Mouse (Mus musculus): ENCODE measurements around the gene Nhlrc4. TPM values are rescaled to one million over a fixed set of nuclear protein-coding genes. Genes with fewer than 3 reads are reported as not detected.

Gene Nhlrc4
- total and polyA plus RNA-seq, 2 experiments from 2014 or later = 0.35 to 0.60 TPM

DNA sequence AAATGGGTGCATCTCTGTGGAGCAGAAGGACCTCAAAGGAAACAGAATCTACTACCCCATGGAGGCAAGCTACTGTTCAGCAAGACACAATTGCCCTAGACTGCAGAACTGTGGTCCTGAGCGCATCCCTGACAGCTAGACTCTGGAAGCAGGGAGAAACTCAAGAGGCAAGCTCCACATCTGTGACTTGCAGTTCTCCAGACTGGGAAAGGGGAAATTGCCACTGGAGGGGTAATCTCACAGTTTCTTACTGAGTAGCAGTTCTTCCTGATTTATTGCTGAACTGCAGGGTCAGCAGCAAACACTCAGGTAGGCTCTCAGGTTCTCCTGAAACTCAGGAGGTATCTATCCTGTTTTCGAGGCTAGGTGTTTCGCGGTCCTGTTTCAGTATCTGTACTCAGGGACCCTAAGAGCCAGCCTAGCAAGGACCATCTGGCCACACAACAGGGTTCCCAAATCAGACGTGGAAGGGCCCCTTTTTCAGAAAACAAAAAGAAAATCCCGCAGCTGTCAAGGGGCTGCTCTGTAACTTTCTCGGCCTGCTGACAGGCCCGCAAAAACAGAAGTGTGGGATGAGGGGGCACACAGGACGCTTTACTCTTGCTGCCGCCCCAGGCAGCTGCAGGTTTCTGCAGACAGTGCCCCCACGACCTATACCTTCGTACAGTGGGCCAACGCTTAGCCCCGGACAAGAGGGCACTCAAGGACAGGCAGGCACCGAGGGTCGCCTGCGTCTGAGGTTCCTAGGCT lies 40.0 kb upstream of the Nhlrc4 start:
- 13% methylated on average over 17 of the region's 17 CpGs for WGBS
- peaks cover 4% of the 10 kb centered on the region; the same call in 1 of the 2 replicates for H3K36me3 ChIP-seq (ENCODE audit: insufficient read depth, low read length)
- no peaks in the 10 kb centered on the region for H3K9me3 ChIP-seq (ENCODE audit: low read length)
- H3K4me2 ChIP-seq (ENCODE audit: low read depth, low read length, poor library complexity, severe bottlenecking) = peak overlapping the region; percentile 76
- ATAC-seq (ENCODE audit: low FRiP score) (no peak), DNase-seq (ENCODE audit: low spot score) (no peak)
- H3K9ac ChIP-seq (replicated peaks; ENCODE audit: low read length, poor library complexity, severe bottlenecking) = peak overlapping the region; percentile 65
- H3K27ac ChIP-seq (ENCODE audit: low read depth, low read length) = peak overlapping the region; percentile 82
- TF ChIP-seq CTCF (IDR thresholded peaks at IDR 0.05) = no peak
- no peaks in the 10 kb centered on the region for H3K27me3 ChIP-seq (ENCODE audit: insufficient read depth, low read length)
- H3K4me3 ChIP-seq (ENCODE audit: low read depth, low read length) = peak overlapping the region; percentile 72
- peaks cover 8% of the 10 kb centered on the region for H3K4me1 ChIP-seq (ENCODE audit: insufficient read depth, low read length)

DNA sequence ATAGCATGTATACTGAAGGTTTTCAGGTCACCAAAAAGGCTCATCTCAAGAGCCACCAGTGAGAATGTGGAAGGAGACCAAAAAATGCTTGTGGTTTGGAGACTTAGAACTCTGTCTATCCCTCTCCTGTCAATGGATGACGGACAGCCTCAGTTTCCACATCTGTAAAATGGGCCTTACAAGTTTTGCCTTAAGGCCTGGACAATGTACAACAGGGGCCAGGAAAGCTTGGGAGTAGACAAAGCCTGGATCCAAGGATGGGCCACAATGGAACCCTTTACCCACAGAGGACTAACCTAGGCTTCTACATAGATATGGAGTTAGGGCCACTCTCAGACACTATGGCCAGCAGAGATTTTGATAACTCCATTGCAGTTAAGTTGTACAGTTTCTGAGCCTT lies 39.3 kb upstream of the Nhlrc4 start:
- Histone ChIP-seq H3K4me1 (ENCODE audit: insufficient read depth, low read length) (peaks cover 8% of the 10 kb centered on the region), H3K9ac (replicated peaks; ENCODE audit: low read length, poor library complexity, severe bottlenecking) (peak overlapping the region; percentile 65; the same call in 1 of the 2 replicates), H3K36me3 (ENCODE audit: insufficient read depth, low read length) (no peaks in the 10 kb centered on the region; the same call in 1 of the 2 replicates), H3K27ac (ENCODE audit: low read depth, low read length) (no peak overlapping the region), H3K9me3 (ENCODE audit: low read length) (no peaks in the 10 kb centered on the region), H3K27me3 (ENCODE audit: insufficient read depth, low read length) (no peaks in the 10 kb centered on the region), H3K4me3 (ENCODE audit: low read depth, low read length) (peak overlapping the region; percentile 72), H3K4me2 (ENCODE audit: low read depth, low read length, poor library complexity, severe bottlenecking) (peak overlapping the region; percentile 76)
- DNase-seq (ENCODE audit: low spot score) (no peak), ATAC-seq (ENCODE audit: low FRiP score) (no peak)
- no peak for TF ChIP-seq CTCF (IDR thresholded peaks at IDR 0.05)
- WGBS = 100% methylated on average over 1 of the region's 1 CpGs

DNA sequence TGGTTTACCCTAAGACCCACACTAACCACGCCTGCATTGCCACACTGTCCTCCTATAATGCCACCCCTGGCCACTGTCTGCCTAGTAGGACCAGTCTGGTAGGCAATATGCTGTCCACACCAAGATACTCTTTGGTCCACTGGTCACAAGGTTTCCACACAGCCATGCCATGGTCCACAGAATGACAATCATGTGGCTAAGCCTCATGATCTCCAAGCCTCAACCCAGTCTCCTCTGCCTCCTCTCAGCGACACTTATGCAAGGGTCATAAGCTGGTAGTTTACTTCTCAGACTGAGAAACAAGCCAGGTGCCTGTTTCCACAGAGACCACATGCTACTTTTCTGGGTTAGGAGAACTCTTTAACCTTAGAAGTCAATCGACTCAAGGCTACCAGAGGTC lies 38.2 kb upstream of the Nhlrc4 start:
- WGBS = 96% methylated on average over 3 of the region's 3 CpGs
- ATAC-seq (ENCODE audit: low FRiP score) = no peak
- no peak for TF ChIP-seq CTCF (IDR thresholded peaks at IDR 0.05)
- H3K4me2 ChIP-seq (ENCODE audit: low read depth, low read length, poor library complexity, severe bottlenecking) = no peak overlapping the region
- peaks cover 8% of the 10 kb centered on the region for H3K4me1 ChIP-seq (ENCODE audit: insufficient read depth, low read length)
- no peak for DNase-seq (ENCODE audit: low spot score)
- H3K4me3 ChIP-seq (ENCODE audit: low read depth, low read length) = no peak overlapping the region
- no peaks in the 10 kb centered on the region for H3K9me3 ChIP-seq (ENCODE audit: low read length)
- no peak overlapping the region for H3K27ac ChIP-seq (ENCODE audit: low read depth, low read length)
- no peak overlapping the region for H3K9ac ChIP-seq (replicated peaks; ENCODE audit: low read length, poor library complexity, severe bottlenecking)
- no peaks in the 10 kb centered on the region for H3K27me3 ChIP-seq (ENCODE audit: insufficient read depth, low read length)
- no peaks in the 10 kb centered on the region for H3K36me3 ChIP-seq (ENCODE audit: insufficient read depth, low read length)

DNA sequence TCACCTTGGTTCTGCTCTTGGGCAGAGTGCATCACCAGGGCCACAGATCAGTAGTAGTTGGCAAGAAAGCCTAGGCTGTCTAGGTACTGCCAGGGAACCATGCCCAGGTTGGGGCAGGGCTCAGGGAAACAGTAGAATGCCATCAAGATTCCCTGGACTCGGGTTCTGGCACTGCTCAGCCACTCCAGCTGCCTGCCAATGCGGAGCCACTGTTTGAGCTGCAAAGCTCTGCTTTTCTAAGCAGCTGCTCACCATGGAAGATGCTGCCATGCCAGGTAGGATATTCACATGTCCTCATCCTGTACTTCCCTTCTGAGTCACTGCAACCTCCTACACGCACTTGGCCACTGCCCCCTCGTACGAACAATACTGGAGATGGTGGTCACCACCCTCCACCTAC lies 36.1 kb upstream of the Nhlrc4 start:
- H3K4me1 ChIP-seq (ENCODE audit: insufficient read depth, low read length) = peaks cover 8% of the 10 kb centered on the region
- no peaks in the 10 kb centered on the region for H3K27me3 ChIP-seq (ENCODE audit: insufficient read depth, low read length)
- no peak for TF ChIP-seq CTCF (IDR thresholded peaks at IDR 0.05)
- no peak overlapping the region for H3K4me3 ChIP-seq (ENCODE audit: low read depth, low read length)
- ATAC-seq (ENCODE audit: low FRiP score) (no peak), DNase-seq (ENCODE audit: low spot score) (peak; percentile 16)
- 85% methylated on average over 5 of the region's 5 CpGs for WGBS
- no peak overlapping the region for H3K4me2 ChIP-seq (ENCODE audit: low read depth, low read length, poor library complexity, severe bottlenecking)
- no peaks in the 10 kb centered on the region for H3K36me3 ChIP-seq (ENCODE audit: insufficient read depth, low read length)
- no peaks in the 10 kb centered on the region for H3K9me3 ChIP-seq (ENCODE audit: low read length)
- H3K9ac ChIP-seq (replicated peaks; ENCODE audit: low read length, poor library complexity, severe bottlenecking) = no peak overlapping the region
- H3K27ac ChIP-seq (ENCODE audit: low read depth, low read length) = no peak overlapping the region

DNA sequence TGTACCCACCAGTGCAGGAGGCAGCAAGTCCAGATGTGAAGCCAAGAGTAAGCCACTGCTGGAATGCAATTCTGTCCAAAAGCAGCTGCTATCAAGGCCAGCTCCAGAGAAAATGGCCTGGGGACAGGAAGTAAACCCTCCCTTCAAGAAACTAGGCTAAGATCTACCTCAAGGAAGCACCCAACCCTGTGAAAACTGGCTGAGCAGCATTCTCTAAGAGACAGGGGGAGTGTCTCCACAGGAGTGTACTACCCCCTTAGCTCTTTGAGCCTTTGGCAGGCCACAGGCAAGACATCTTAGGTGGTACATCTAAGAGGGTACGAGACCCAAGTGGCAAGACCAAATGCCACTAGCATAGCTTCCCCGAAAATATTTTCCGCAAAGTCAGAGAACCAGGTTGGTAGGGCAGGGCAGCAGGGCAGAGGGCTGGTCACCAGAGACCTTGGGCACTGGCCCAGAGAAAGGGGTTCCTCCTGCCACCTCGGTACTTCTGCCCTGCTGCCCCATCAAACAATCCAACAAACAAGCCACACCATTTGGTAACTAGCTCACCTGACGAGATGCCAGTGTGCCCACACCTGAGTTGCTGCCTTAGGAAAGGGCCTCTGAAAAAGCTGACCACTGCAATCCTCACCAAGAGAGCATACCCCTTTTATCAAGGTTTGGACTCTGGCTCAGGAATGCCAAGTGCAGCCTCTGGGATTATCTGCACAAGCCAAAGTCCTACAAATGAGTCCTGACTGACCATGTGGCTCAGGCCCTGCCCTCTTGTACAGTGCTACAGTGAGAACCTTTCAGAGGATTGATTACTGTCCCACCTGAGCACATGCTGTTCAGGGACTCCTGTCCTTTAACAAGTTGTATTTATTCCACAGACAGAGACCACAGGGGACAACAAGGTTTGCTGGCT lies 35.3 kb upstream of the Nhlrc4 start:
- WGBS = 94% methylated on average over 5 of the region's 5 CpGs
- no peak overlapping the region for H3K27ac ChIP-seq (ENCODE audit: low read depth, low read length)

More for the DNA sequence above, 35.3 kb upstream of the Nhlrc4 start:
- ATAC-seq (ENCODE audit: low FRiP score) = no peak
- Histone ChIP-seq H3K4me2 (ENCODE audit: low read depth, low read length, poor library complexity, severe bottlenecking) (no peak overlapping the region), H3K9ac (replicated peaks; ENCODE audit: low read length, poor library complexity, severe bottlenecking) (no peak overlapping the region), H3K9me3 (ENCODE audit: low read length) (no peaks in the 10 kb centered on the region), H3K27me3 (ENCODE audit: insufficient read depth, low read length) (no peaks in the 10 kb centered on the region), H3K4me1 (ENCODE audit: insufficient read depth, low read length) (peaks cover 8% of the 10 kb centered on the region), H3K36me3 (ENCODE audit: insufficient read depth, low read length) (no peaks in the 10 kb centered on the region), H3K4me3 (ENCODE audit: low read depth, low read length) (no peak overlapping the region)
- TF ChIP-seq CTCF (IDR thresholded peaks at IDR 0.05) = no peak
- no peak for DNase-seq (ENCODE audit: low spot score)

All from midbrain, postnatal 0 days (tissue).